Mouse (Mus musculus) layer of hippocampus, adult 18-20 months (tissue): ENCODE results near the gene Iqgap2. TPM values are rescaled to one million over a fixed set of nuclear protein-coding genes. Genes with fewer than 3 reads are reported as not detected.

ENCODE experiments used
- DNase-seq, 2 experiments: peaks; one replicate each; pipeline ENCODE4 v3.0.0; 2022; ENCODE audit warnings: low spot score in 2 of 2
- total RNA-seq, 2 experiments: library from RNA; stranded (reverse); gene quantifications; 2 replicates each; pipeline ENCODE4 v1.2.3; 2021

Gene Iqgap2
- total RNA-seq, 2 experiments from 2014 or later: 86.1 to 90.8 TPM

DNA sequence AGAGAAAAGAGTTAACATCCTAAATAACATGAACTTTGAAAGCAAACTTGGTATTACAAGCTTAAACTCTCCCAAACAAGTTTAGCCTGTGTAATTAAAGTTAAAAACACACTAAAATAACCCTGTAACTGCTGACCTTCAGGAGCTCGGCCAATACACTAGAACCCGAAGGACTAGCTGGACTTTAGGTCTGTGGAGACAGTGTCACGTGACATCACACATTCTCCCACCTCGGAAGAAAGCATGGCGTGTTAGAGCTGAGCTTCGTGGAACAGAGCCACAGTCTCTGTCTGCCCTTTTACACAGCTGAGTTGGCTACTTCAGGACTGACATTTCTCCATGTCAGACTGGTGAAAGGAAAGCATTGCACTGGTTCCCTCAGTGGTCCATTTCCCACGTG lies 4.3 kb downstream of the Iqgap2 start:
- DNase-seq: no peak

DNA sequence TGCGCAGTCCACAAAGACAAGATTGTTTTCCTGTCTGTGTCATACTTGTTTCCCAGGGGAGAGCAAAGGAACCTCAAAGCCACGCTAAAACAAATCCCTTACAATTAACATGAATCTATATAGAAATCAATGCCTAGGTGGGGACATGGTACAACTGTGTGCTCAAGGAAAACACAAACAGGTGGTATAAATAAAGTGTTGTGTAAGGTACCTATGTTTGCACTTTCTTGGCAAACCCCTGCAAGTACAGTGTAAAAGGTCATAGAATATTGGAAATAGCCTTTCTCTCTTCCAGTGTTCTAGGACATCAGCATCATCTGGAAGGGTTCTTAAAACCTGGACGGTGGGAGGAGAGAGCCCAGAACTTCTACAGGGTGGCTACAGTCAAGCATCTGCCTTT lies 7.3 kb downstream of the Iqgap2 start:
- no peak for DNase-seq

DNA sequence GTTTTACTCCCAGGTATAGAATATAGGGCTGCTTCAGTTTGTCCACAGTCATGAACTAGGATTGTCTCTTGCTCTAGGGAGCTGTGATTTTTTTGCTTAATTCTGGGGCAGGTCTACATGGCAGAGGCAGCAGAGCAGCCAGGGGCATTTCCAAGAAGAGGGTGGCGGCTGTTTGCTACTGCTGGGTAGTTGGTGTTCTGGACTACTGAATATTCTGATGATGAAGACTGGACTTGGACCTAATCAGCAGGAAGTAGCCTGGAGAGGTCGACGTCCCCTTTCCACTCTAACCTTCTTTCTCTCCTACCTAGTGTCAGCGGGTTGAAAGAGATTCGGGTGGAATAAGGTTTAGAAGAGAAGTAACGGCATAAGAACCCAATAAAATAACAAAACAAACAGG lies 9.7 kb downstream of the Iqgap2 start:
- no peak for DNase-seq

DNA sequence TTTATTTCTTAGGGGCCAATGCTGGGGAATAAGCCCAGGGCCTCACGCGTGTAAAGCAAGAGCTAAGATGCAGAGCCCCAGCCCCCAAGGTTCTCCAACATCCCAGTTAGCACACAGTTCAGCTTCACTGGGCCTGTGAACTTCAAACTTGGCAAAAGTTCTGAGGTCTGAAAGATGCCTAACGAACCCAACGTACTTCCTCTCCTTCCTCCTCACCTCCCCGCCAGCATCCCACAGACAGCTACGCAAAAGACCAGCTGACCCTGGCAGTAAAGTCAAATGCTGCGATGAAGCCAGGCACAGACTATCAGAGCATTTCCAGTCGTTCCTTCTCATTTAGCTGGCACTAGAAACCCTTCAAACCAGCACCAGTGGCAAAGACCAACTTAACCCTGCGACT lies 10.3 kb downstream of the Iqgap2 start:
- no peak for DNase-seq

DNA sequence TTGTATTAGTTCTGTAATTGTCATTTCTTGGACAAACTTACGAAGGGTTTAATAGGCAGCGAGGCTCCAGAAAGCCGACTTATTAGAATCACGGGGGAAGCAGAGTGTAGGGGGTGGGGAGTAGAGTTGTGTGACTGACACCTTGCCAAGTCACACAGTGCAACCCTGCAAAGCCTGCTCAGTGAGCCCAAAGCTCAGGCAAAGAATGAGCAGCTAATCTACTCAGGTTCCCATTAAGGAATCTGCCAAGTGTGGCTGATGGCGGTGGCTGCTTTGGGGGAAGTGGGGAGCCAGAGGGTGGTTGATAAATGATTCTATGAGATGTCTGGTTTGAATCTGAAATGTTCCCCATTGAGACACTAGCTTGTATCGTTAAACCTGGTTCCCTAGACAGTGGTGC lies 11.1 kb downstream of the Iqgap2 start:
- peak in 1 of 2 experiments; percentile 37 for DNase-seq

DNA sequence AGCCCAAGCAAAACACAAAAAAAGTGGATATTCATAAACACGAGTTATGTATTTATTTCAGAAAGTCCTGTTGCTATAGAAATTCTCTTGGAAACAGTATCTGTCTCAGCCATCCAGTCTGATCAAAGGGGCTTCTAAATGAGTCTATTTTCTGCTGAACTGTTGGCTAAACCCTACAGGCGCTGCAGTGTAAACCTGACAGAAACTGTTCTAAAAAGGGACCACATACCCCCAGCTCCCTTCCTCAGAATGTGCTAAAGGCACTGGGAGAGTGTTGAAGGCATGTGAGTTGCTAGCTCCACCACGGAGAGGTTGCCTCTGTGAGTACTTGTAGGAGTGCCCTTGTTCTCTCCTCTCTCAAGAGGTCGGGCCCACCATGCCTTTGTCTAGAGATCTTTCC lies 19.7 kb downstream of the Iqgap2 start:
- peak in 1 of 2 experiments; percentile 34 for DNase-seq

DNA sequence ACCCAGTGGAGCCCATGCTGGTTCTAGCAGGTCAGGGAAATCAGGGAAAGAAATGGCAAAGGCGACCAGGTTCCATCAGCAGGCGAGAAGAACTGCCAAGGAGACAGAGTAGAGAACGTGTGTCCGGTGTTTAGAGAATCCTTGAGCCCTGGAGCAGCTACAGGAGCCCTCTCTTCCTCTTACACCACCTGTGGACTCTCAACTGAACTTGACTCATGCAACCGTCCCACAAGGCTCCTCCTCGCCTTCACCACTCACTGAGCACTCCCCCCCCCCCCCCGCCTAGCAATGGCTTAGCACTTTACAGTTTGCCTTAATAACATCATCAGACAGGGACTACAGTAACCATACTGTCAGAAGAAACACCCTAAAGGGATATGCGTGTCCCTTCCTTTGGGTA lies 21.1 kb downstream of the Iqgap2 start:
- no peak for DNase-seq

DNA sequence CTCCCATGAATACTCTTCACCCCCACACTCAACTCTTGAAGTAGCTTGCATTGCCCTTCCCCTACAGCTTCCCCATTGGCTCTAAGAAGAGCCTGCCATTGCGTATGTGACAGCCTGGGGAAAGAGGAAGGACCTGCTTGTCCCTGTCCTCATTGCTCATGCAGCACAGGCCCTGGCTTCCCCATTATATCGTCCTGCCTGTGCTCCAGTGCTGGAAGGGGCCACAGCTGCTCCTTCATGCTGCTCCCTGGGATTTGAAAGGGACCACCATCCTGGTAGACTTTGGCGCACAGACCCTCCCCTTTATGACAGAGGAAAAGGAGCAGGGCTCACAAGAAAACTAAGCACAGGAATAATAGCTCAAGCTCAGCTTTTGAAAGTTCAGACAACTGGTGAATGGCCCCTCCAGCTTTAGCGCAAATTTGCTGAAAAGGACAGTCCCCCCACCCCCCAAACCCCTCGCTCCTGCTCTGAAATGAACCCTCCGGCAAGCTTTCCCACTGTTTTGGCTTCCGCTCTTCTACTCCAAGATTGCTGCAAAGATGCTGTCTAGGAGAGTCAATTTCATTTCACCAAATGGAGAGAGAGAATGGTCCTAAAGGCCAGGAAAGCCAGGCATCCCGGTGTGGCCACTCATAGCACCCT lies 22.7 kb downstream of the Iqgap2 start:
- DNase-seq: no peak

DNA sequence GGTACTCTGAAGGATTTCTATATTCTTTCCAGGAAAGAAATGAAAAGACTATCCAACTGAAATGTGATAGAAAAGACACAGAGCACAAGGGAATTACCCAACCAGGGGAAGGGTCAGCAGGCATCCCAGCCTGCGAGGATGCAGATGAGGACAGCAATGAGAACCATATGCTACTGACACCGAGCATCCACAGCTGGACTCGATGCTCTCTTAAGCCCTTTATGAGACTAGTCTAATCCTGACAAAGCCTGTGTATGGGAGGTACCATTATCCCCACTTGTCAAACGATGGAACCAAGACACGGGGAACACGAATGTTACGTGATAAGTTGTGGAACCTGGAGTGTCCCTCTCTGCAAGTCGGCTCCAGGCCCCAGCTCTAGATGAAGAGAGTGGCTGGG lies 29.5 kb downstream of the Iqgap2 start:
- no peak for DNase-seq

DNA sequence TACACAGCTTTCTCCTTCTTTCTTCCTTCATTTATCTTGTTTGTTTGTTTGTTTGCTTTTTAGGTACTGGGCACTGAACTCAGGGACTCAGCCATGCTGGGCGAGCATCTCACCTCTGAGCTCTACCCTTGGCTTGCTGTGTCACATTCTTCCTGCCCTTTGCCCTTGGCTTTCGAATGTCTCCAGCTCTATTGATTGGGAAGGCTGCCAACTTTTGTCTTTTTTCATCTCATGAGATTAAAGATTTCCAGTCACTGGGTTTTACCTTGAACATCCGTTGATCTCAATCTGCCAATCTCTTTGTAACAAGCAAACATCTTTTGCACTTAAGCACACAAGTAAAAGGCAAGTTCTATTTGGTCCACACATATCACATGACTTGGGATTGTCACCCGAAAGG lies 32.5 kb downstream of the Iqgap2 start:
- DNase-seq: no peak

DNA sequence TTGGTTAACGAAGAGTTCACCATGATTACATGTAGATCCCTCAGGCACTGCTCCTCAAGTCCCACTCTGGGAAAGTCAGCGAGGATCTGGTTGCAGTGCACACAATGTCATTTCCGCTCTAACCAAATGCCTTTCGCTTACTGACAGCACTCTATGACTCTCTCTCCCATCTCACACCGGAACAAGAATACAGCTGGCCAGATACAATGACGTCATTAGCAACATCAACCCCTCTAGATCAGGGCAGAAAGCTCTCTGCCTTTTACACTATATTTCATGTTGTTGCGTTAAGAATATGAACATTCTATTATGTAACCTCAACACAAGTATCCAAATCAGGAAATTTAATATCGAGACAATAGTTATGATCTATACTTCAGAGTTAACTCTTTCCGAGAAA lies 32.9 kb downstream of the Iqgap2 start:
- no peak for DNase-seq

DNA sequence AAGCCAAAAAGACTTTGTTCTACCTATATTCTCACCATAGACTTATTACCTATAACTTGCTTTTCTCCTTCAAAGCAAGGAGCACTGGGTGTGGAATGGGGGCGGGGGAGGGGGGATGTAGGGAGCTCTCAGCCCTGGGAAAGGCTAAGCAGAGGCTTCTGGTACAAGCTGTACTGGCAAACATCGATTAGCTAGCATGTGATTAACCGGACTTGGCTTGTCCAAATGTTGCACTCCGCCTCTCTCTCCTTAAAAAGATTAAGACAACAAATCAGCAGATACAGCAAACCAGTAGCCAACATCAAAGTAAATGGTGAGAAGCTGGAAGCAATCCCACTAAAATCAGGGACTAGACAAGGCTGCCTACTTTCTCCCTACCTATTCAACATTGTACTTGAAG lies 36.2 kb downstream of the Iqgap2 start:
- DNase-seq: no peak

DNA sequence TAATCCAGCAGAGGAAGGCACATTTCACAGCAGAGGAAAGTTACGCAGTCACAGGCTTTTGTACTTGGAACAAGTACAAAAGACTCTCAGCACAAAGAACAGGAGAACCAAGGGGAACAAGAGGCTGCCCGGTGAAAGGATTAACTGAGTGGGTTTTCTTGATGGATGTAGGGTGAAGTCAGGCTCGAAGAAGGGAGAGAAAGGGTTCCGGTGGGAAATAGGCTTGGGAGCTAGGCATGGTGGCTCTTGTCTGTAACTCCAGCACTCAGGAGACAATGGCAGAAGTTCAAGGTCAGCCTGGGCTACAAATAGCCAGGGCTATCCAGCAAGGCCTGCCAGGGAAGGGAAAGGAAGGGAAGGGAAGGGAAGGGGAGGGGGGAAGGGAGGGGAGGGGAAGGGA lies 40.1 kb downstream of the Iqgap2 start:
- DNase-seq: no peak

DNA sequence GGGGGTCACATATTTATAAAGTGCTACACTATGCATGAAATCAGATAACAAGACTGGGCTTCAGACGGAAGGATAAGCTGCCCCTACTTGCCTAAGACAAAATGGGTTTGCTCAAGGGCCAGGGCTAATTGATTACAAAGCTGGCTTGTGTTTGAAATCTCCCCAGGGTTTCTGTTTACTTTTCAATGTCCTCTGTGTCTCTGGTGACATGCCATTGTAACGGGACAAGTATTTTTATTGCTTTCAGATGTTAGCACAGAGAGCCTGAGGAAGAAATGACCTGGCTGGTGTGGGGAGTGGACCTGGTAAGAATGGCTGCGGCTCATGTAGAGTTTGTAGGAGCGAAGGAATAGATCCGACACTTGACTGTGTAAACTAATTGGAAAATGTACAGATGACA lies 41.3 kb downstream of the Iqgap2 start:
- DNase-seq: no peak

DNA sequence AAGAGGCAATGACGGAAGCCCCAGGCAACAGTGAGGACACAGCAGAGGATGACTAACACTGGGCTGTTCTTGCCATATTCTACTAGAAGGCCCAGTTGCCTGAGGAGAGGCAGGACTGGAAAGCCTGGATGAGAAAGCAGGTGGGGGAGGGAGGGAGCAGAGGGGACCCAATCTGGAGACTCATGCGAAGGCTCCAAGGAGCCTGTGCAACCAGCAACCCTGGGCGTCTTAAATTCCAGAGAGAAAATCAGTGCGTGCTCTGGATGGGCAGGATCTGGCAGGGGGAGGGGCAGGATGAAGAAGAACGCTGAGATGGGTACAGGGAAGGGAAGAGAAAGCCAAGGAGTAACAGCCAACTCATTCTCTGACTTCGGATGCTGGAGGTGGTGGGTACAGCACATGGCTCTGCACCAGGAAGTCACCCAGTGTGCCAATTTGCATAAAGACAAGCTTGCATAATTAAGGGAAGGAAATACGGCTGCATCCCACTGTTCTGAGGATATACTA lies 42.2 kb downstream of the Iqgap2 start:
- peak; percentile 78 to 83 for DNase-seq

DNA sequence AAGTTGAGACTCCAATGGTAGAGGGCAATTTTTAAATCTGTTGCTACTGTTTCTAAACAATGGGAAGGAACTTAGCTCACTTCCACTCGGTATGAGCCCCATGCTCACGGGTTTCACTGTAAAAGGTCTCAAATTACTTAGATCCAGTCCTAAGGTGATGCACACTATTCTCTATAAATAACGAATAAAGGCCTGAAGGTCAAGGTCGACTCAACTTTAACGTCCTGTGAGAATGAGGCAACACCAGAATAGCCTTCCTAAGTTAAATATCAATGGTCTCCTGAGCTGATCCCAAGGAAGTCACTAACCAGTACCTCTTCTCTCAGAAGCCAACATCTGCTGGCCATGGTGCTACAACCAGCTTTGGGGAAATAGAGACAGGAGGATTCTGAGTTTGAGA lies 45.4 kb downstream of the Iqgap2 start:
- DNase-seq: no peak

DNA sequence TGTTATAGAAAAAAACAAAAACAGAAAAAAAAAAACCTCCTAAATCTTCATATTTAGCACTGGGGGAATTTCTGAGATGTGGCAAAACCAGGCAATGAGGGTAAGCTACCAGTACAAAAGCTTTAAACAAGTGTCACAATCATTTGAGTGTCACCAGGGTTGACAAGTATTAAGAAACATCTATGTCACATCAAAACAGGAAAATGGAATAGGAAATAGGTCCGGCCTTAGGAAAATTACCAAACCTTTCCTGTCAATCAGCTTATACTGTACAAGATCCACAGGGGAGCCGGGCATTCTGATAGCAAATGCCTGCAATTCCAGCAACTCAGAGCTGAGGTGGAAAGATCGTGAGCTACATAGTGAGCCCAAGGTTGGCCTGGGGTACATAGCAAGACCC lies 46.8 kb downstream of the Iqgap2 start:
- DNase-seq: no peak

DNA sequence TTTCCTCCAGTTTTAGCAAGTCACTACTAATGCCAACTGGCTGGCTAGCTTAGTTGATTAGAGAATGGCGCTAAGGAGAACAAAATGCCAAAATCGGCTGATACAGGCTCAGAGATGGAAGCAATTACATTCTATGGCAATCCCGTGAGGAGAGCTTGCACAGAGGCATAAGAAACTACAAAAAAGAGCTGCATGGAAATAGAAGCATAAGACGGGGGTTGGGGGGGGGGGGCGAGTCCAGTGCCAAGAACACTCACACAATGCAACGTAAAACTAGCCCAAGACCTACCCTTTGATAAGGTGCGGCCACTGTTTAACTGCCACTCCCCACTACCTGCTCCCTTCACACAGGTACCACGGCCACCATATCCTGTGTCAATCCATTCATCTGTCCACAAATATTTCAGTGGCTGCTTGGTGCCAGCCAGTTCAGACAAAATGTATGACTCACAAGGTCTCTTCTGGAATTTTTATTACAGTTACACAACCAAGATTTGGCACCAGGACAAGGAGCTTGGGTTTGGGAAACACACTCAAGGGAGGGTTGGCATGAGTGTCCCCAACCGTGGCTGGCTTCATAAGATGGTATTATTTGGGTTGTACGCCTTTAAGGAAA lies 48.2 kb downstream of the Iqgap2 start:
- peak in 1 of 2 experiments; percentile 70 for DNase-seq

DNA sequence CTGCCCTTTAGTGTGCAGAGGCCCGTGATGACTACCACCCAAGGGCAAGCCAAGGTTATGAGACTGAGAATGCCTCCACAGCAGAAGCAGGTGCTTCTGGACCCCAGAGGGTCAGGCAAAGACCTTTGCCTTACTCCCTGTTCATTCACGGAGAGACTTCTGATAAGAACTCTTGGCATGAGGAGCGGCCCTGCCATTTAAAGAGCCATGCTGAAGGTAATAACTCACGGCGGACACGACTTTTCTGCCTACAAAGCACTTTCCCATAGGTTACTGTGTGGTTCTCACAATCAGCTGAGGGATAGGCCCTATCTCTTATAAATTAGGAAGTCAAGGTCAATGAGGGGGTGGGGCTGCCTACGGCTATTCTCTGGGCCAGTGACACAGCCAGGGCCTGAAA lies 48.9 kb downstream of the Iqgap2 start:
- DNase-seq: no peak

DNA sequence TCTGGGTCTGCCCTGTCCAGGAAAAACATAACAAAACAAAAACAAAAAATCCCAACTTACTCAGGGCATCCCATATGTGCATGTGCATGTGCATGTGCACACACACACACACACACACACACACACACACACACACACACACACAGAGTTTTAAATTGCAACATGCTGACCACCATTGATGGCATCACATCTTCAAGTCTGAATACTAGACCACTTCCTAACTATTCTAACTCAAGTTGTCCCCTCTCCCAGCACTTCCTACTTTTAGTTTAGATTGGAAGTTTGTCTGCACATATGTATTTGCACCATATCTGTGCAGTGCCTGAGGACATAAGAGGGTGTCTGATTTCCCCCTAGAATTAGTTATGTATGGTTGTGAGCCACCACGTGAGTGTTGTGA lies 49.8 kb downstream of the Iqgap2 start:
- DNase-seq: no peak

DNA sequence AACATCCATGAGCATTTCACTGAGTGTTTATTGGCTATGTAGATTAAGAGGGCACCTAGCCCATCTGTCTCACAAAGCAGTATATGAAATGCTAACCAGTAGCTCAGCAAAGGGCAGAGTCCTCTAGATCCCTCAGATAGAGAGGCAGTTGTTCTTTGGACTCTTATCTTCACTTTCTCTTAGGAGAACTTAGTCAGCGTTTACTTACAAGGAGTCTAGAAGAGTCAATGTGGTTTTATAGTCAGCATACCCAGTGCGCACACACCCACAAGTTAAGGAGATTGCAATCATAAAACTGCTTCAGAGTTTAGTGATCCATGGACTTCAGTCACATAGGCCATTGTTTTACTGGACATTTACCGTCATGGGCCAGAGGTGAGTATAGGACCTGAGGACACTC lies 54.8 kb downstream of the Iqgap2 start:
- no peak for DNase-seq

DNA sequence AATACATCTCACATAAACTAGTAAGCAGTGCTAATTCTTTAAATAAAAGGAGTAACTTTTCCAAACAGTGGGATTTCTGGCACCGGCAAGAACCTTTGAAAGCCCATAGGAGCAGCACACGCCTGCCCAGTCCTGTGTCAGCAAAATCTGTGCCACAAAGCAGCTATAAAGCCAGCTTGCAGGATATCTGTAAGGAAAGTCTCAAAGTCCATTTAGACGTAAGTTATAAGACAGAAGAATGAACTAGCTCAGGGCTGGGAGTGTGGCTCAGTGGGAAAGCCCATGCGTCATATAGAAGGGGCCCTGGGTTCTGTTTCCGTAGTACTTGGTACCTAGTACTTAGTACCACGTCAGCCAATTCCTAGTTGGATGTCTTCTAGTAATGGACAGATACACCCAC lies 58.2 kb downstream of the Iqgap2 start:
- no peak for DNase-seq

DNA sequence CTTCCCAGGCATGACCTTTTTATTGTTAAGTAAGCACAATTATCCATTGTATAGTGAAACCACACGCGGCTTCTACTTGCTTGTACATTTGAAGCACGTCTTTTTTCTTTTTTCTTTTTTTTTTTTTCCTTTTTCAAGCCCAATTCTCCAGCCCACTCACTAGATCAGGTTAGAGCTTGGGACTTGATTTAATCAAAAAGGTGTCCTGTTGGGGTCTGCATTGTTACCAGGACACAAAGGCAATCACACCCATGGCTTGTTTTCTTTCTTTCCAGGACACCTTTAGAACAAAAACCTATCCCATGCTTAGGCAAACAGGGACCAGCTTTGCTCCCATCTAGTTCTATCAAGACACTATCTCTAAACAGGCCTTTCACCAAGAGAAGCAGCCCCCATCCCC lies 59.0 kb downstream of the Iqgap2 start:
- no peak for DNase-seq
